Mouse (Mus musculus) CH12.LX (cell line): Measurements from ENCODE around the gene Adat1.

ENCODE experiments used
- CHD2 ChIP-seq: IDR thresholded peaks from 2 replicates; pipeline ENCODE4 v1.6.1; 2011; ENCODE audit warnings: low read length, improper control_type of control experiment
- HCFC1 ChIP-seq: IDR thresholded peaks from 2 replicates; pipeline ENCODE4 v1.6.1; 2012; ENCODE audit warnings: low read depth, mild to moderate bottlenecking, inconsistent platforms, low read length, improper control_type of control experiment
- SMC3 ChIP-seq: IDR thresholded peaks from 2 replicates; pipeline ENCODE4 v1.6.1; 2011; ENCODE audit warnings: low read depth, low read length, improper control_type of control experiment

DNA sequence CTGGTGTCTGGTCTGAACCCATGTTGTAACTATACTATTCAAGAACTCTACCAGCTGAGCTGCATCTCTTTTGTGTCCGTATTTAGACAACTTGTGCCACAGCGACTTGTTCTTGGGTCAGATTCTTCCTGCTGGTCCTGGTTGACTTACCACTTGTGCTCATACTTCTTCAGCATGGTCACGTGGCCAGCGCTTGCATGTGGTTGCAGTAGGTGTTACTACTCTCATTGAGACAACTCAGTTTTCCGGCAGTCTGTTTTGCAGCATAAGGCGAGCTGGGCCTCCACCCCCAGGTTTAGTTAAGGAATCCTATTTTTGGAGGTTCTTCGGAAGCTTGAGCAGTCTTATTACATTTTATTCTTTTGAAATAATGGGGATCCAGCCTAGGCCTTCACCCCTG is 40.8 kb downstream of the Adat1 start:
- TF ChIP-seq SMC3 (no peak), CHD2 (no peak), HCFC1 (no peak)
